Mouse (Mus musculus): ENCODE measurements around the gene Zfr2.
"Not testable (repeated sequence)": the region's sequence is repeated elsewhere in the genome, so short reads cannot be mapped to it uniquely, and the experiment has no call there.

Zfr2 gene

DNA sequence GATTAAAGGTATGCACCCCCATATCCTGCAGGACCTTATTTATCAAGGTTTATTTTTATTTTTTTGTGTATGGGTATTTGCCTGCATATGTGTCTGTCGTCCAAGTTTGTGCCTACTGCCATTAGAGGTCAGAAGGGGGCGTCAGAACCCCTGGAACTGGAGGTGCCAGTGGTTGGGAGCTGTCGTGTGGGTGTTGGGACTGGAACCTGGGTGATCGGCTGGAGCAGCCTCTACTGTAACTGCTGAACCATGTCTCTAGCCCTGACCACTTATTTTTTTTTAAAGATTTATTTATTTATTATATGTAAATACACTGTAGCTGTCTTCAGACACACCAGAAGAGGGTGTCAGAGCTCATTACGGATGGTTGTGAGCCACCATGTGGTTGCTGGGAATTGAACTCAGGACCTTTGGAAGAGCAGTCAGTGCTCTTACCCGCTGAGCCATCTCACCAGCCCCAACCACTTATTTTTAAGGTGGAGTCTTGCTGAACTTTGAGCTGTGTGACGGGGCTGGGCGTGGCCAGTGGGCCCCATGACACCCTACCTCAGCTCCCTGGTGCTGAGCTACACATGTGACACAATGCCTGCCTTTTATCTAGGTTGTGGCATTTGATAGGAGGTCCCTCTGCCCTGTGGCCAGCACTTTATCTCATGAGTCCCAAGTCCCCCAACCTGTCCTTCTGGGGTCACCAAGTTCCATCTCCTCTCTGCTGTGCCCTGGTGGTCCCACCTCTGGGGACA is 29.8 kb upstream of the Zfr2 start:
- no peak for DNase-seq

GRCm38 (mm10) chr10:81204137-81204536 is 28.8 kb upstream of the Zfr2 start:
- DNase-seq = no peak

DNA sequence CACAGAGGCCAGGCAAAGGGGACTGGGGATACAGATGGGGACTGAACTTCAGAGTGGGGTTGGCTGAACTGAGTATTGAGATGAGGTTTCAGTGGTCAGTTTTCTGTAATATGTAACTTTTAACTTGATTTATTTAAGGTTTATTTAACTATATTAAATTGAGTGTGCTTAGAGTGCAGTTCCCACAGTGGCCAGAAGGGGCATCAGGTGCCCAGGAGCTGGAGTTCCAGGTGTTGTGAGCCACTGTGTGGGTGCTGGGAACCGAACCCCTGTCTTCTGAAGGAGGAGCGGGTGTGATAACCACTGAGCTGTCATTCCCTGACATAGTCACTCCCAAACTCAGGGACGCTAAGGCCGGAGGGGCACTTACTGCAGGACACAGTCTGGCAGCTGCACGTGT is 22.8 kb upstream of the Zfr2 start:
- no peak for DNase-seq

DNA sequence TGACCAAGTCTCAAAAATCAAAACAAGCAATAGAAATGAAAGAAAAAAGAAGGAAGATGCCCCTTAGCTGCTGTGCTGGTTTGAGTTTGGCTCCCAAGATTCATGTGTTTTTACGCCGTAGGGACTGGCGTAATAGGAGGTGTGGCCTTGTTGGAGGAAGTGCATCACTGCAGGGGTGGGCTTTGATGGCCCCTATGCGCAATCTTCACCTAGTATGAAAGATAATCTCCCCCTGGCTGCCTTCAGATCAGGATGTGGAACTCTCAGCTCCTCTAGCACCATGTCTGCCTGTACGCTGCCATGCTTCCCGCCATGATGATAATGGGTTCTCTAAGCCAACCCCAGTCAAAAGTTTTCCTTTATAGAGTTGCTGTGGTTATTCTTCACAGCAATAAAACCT is 16.7 kb upstream of the Zfr2 start:
- no peak for DNase-seq

DNA sequence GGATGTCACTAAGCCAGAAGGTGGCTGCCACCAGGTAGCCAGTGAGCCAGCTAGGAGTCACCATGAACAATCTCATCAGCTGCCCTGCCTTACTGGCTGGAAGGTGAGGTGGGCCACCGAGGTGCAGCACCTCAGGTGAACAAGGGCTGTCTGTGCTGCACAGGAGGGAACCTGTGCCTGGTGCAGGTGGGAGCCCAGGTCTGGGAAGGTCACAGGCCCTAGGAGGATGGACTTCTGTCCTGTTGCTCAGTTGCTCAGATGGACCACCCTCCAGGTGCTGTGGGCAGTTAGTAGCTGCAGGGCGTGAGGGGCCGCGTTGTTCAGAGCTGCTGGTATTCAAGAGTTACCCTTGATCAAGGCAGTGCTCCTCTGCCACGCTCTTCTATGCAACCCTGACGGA is 16.1 kb upstream of the Zfr2 start:
- DNase-seq = no peak

GRCm38 (mm10) chr10:81217267-81217666 is 15.7 kb upstream of the Zfr2 start:
- not testable (repeated sequence) for DNase-seq

DNA sequence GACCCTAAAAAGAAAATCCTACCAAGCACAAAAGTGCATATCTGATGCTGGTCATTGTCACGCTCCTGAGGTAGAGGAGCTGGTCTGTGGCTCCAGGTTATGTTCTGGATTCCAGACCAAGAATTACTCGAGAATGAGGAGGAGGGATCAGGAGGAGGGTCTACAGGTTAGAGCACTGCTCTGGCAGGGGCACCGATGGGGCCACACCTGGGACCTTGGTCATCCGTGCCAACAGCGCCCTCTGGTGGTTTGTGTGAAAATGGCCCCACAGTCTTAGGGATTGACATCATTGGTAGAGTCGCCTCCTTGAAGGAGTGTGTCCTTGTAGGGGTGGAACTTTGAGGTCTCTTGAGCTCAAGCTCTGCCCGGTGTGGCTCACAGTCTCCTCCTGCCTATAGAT is 15.0 kb upstream of the Zfr2 start:
- peak; percentile 82 for DNase-seq

DNA sequence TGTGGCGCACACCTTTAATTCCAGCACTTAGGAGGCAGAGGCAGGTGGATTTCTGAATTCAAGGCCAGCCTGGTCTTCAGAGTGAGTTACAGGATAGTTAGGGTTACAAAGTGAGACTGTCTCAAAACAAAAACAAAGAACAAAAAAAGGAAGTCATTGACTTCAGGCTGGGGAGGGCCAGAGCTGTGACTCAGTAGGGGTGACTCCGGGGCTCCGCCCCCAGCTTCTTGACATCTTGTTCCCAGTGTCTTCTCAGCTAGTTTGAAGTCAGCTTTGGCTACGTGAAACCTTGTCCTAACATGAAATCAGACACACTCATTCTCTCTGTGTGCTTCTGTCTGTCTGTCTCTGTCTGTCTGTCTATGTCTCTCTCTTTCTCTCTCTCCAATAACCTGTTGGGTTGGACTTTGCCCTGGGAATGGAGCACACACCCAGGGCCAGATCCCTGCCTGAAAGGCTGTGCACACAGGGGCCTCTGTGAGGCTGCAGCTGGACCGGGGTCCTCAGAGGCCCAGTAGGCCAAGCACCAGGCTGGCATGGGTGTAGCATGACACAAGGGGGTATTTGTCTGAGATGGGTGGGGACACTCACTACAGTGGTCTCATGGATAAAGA is 11.4 kb upstream of the Zfr2 start:
- DNase-seq = no peak

DNA sequence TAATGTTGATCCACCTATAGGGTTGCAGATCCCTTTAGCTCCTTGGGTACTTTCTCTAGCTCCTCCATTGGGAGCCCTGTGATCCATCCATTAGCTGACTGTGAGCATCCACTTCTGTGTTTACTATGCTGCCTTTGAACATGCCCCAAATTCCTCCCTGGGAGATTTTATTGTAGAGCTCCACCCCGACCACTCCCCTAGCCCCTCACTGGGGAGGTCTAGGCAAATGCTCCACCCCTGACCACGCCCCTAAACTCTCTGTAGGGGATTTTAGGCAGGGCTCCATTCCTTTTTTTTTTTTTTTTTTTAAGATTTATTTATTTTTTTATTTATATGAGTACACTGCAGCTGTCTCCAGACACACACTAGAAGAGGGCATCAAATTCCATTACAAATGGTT is 9.2 kb upstream of the Zfr2 start:
- DNase-seq = not testable (repeated sequence)

GRCm38 (mm10) chr10:81229735-81230437 is 3.1 kb upstream of the Zfr2 start:
- DNase-seq = no peak

DNA sequence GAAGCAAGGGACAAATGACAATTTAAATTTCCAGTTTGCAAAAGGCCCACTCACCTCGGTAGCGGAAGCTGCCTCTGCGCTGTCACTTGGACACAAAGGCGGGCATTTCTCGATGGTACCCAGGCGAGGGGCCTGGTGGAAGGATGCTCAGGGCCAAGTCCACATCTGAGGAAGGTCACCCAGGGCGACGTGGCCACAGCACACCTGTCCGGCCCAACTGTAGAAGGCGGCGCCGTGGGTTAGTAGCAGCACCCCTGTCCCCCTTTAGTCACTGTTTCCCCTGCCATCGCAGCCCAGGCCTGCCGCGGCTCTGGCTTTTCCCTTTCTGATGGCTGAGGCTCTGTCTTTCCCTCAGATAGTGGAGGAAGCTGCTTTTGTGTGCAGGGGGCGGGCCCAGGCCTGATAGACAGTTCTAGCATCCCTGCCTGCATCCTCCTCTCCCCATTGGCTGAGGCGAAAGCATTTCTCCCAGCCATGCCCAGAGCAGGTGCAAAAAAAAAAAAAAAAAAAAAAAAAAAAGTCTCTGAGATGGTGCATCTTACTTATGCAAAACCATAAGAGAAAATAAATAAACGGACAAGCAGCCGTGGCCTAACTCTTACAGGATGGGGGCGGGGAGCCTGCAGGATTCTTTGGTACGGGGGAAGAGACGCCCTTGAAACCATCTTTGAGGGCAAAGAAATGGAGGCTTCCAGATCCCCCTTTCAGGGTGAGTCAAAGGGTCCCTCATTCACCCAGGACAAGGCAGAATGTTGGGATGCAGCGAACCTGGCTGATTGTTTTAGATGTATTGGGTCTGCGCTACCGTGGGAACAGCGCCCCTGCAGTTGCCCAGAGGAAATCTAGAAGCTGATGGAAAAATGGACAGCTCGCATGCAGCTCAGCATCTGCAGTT is 2.3 kb upstream of the Zfr2 start, which contains the start of gene Atcay:
Atcay (minus strand) TSS at position 396 of the 895 bp plus-strand sequence.
- no peak for DNase-seq

DNA sequence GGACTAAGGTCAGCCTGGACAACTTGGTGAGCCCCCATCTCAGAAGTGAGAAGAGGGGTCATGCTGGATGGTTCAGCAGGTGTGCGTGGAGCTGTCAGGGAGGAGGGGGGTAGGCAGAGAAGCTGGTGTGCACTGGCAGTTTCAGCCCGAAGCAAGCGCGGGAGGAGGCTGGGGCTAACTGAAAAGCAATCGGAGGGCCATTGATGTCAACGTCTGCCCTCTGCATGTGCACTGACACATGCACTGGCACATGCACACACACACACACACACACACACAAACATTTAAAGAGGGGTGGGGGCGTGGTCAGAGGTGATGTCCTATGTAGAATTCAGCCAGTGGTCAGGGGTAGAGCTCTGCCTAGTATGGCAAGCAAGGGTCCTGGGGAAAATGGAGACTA is 1.5 kb upstream of the Zfr2 start:
- DNase-seq = no peak

GRCm38 (mm10) chr10:81233226-81233585 is 251 bp downstream of the Zfr2 start:
- DNase-seq = no peak

DNA sequence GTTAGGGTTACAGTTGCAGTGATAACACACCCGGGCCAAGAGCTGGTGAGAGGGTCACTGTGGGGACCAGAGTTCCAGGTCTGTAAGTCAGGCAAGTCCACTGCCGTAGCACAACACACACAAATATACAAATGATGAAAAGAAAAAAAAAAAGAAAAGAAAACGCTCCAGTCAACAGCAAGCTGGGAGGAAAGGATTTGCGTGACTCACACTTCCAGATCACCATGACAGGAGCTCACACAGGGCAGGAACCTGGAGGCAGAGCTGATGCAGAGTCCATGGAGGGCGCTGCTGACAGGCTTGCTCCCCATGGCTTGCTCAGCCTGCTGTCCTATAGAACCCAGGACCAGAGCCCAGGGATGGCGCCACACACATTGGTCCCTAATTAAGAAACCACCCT is 1.3 kb downstream of the Zfr2 start:
- DNase-seq = no peak

GRCm38 (mm10) chr10:81236471-81237268 is 3.7 kb downstream of the Zfr2 start:
- DNase-seq = no peak

GRCm38 (mm10) chr10:81238618-81239017 is 5.7 kb downstream of the Zfr2 start:
- no peak for DNase-seq

GRCm38 (mm10) chr10:81240876-81241275 is 7.9 kb downstream of the Zfr2 start:
- DNase-seq = peak; percentile 50

DNA sequence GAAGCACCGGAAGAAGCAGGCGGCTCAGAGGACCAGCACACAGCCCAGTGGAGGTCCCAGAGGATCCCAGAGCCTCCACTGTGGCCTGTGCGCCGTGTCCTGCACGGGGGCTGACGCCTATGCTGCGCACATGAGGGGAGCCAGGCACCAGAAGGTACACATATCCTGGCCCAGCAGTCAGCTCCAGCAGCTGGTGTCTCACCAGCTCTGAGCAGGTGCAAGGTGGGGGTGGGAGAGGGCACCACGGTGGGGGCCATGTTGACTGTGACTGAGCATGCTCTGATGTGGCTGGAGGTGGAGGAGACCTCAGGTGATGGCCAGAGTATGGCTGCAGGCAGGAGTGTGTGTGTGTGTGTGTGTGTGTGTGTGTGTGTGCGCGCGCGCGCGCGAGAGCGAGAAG is 9.1 kb downstream of the Zfr2 start:
- DNase-seq = no peak

DNA sequence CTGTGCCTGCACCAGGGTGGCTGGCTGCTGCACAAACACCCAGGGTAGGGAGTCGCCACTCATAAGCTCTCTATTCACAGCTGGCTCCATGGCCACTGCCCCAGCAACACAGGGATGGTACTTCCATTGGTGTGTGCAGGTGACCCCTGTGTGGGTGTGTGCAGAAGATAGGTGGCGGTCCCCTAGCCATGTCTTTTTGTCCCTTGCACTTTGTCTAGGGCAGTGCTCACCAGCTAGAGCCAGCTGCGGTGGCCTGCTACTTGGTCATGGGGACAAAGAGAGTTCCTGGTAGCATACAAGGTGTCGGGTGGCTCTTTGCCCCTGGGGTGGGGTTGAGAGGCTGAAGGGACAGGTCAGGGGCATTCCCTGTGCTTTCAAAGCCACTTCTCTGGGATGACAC is 11.2 kb downstream of the Zfr2 start:
- DNase-seq = no peak

DNA sequence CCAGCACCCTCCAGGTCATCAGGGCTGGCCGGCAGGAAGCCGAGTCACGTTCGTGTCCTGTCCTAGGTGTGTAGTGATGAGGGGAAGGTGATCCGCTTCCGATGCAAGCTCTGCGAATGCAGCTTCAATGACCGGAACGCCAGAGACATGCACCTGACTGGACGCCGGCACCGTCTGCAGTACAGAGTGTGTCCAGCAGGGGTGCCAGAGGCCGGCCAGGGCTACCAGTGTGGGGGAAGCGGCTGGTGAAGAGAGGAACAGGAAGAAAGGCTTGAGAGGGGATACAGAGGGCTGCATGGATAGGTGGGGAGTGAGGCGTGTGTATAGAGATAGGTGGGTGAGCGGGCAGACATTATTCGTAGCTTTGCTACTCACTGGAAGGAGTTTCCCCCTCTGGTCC is 11.6 kb downstream of the Zfr2 start:
- peak; percentile 79 for DNase-seq

- no peak for DNase-seq
These were observed 12.2 kb downstream of the Zfr2 start for GRCm38 (mm10) chr10:81245166-81245565.

GRCm38 (mm10) chr10:81247804-81248203 is 14.8 kb downstream of the Zfr2 start:
- no peak for DNase-seq

All from kidney, adult 9 months (tissue).